Mouse (Mus musculus): ENCODE measurements around the gene 1810055G02Rik.

DNA sequence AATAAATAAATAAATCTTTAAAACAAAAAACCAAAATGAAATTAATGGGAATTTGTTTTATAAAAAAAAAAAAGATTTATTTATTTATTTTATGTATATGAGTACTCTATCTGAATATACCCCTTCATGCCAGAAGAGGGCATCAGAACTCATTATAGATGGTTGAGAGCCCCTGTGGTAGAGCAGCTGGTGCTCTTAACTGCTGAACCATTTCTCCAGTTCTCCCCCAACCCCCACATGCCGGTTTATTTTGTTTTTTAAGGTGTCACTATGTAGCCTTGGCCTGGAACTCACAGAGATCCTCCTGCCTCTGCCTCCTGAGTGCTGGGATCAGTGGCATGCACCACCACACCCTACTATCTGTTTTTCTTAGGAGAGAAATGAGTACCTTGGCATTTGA, 1.8 kb upstream of the 1810055G02Rik start:
- no peak for TF ChIP-seq CTCF (IDR thresholded peaks at IDR 0.05; ENCODE audit: control insufficient read depth, insufficient read depth, insufficient read length)
- TF ChIP-seq MYOD1 (IDR thresholded peaks at IDR 0.05; ENCODE audit: control insufficient read depth, insufficient read length, low read depth), result no peak
- TF ChIP-seq MAX (IDR thresholded peaks at IDR 0.05), result no peak
